Mouse (Mus musculus) bone marrow, adult 2 months (tissue): ENCODE measurements around the gene Tas1r1. TPM values are rescaled to one million over a fixed set of nuclear protein-coding genes. Genes with fewer than 3 reads are reported as not detected.

Experiments
- H3K27ac ChIP-seq: fragments of 200-500 bp; 2 replicates; pipeline ENCODE4 v1.5.1; 2012; ENCODE audit warnings: low read depth, mild to moderate bottlenecking, control low read depth, inconsistent platforms, low read length; ENCODE audit not compliant: control insufficient read depth, poor library complexity, insufficient read depth
- H3K4me1 ChIP-seq: fragments of 200-500 bp; 2 replicates; pipeline ENCODE4 v1.6.1; 2011; ENCODE audit warnings: low read length; ENCODE audit not compliant: control insufficient read depth, insufficient read depth
- H3K4me3 ChIP-seq: fragments of 200-500 bp; replicated peaks from 2 replicates; pipeline ENCODE3; 2011; ENCODE audit warnings: mild to moderate bottlenecking, low read depth, low read length, control low read depth; ENCODE audit not compliant: control insufficient read depth
- CTCF ChIP-seq: fragments of 200-500 bp; IDR thresholded peaks from 2 replicates; pipeline ENCODE4 v1.5.1; 2011; ENCODE audit warnings: low read length, control low read depth; ENCODE audit not compliant: control insufficient read depth, insufficient read depth
- POLR2A ChIP-seq: fragments of 200-500 bp; IDR thresholded peaks from 2 replicates; pipeline ENCODE4 v1.6.1; 2011; ENCODE audit warnings: low read depth, mild to moderate bottlenecking, control low read depth, low read length, borderline replicate concordance; ENCODE audit not compliant: control insufficient read depth
- WGBS: fragments of 180-500 bp; shearing (Covaris S2); methylation state at CpG from one replicate; pipeline ENCODE4 v1.1.7; 2018; 5-methylcytosine and 5-hydroxymethylcytosine counted together
- polyA plus RNA-seq: library from polyadenylated mRNA; stranded (reverse); fragments of >200 nt; gene quantifications from 2 replicates; pipeline ENCODE4 v1.2.4, GENCODE M21; 2011; ENCODE audit warnings: low replicate concordance; ENCODE audit not compliant: missing spikeins, insufficient read depth, insufficient read length

Tas1r1 gene
- 1.0 TPM in 1 of 2 replicates, not detected in the other for polyA plus RNA-seq

DNA sequence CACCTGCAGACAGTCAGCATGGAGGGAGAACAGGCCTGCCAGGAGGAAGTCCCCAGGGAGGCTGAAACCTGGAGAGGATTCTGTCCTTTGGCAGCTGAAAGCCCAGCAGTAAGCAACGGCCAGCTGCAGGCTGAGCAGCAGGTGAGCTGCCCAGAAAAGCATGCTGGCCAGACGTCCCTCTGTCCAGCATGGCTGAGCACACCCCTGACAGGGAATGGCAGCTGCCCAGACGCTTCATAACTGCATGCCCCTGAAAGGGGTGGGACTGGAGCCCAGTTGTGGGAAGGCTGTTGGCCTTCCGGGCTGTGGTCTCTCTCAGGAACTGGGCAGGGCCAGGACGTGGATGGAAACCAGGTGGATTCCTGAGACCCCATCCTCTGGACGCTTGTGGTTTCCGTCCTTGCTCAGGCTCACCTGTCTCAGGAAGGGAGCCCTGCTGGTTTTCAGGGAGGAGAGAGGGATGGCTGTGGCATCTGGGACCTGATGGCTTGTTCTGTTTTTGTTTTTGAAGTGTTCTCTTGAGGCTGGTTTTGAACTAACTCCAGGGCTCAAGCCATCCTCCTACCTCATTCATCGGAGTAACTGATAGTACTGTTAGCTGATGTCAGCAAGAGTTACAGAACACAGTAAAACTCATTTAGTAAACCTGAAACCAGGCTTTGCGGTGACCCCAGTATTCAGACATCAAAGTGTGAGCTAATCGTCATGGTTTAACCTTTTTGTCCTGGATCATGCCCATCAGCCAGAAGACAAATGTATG, at the start of gene Tas1r1:
Gene Tas1r1, minus strand, starts transcription at position 344 of the 760 bp plus-strand sequence.
- WGBS = 19% methylated on average over 10 of the region's 10 CpGs
- H3K27ac ChIP-seq = peak within 1 kb of the TSS; percentile 49; the same call in 1 of the 2 replicates
- H3K4me1 ChIP-seq = peaks cover 3% of the 10 kb centered on the region; the same call in 1 of the 2 replicates
- H3K4me3 ChIP-seq = peak within 1 kb of the TSS; percentile 86
- no peak for TF ChIP-seq CTCF
- no peak for TF ChIP-seq POLR2A

DNA sequence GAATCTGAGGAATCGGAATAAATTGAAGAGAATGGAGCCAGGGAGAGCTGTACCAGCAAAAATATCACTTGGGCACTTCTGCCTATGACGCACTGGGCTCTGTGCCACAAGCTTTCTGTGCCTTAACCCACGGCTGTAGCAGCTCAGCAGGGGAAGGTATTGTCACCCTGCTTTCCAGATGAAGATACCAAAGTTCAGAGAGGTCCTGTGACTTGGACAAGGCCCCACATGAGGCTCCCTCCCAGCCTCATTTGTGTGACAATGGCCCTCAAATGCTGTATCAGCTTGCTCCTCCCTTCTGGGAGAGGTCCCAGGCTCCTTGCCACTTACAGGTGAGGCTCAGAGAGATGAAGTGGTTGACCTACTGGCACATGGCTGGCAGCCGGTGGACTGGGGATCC, 49.8 kb upstream of the Tas1r1 start:
- no peak overlapping the region for H3K4me3 ChIP-seq
- TF ChIP-seq POLR2A = no peak
- TF ChIP-seq CTCF = no peak
- H3K27ac ChIP-seq = no peak overlapping the region
- no peaks in the 10 kb centered on the region; the same call in none of the 2 replicates for H3K4me1 ChIP-seq
- 17% methylated on average over 4 of the region's 4 CpGs for WGBS

DNA sequence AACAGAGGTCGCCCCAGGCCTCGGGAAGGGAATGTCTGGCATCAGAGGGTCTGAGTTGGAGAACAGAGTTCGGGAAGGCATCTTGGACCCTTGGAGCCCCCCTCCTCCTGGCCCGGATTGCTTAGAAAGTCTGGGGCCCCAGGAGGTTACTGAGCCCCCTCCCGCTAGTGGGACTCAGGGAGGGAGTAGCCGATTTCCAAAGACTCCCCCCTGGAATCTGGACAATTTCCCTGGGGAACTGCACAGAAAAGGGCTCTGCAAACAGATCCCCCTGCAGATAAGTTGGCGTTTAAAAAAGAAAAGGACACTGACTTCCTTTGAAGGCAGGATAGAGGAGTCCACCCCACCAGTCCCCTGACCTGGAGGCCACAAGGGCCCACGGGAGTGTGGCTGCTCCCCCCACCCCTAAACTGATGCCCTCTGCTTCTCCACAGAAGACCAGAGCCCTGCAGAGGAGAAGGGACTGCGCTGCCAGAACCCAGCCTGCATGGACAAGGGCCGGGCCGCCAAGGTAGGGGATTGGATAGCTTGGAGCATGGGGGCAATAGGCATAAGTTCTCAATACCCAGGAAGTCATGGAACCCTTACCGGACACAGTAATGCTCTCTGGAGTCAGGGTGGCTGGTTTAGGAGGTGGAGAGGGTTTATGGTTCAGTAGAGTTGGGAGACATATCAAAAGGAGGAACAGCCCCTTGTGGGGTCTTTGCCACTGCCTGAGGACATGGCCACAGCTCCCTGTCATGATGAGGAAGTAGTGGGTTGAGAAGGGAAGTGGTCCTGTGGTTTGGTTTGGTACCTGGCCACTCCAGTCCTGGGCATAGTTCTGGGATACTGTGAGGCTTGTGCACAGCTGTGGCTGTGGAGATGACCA, 49.1 kb upstream of the Tas1r1 start:
- 3% methylated on average over 12 of the region's 12 CpGs for WGBS
- no peak for TF ChIP-seq POLR2A
- Histone ChIP-seq H3K4me1 (no peaks in the 10 kb centered on the region; the same call in none of the 2 replicates), H3K4me3 (peak overlapping the region; percentile 62), H3K27ac (peak overlapping the region; percentile 14; the same call in 1 of the 2 replicates)

DNA sequence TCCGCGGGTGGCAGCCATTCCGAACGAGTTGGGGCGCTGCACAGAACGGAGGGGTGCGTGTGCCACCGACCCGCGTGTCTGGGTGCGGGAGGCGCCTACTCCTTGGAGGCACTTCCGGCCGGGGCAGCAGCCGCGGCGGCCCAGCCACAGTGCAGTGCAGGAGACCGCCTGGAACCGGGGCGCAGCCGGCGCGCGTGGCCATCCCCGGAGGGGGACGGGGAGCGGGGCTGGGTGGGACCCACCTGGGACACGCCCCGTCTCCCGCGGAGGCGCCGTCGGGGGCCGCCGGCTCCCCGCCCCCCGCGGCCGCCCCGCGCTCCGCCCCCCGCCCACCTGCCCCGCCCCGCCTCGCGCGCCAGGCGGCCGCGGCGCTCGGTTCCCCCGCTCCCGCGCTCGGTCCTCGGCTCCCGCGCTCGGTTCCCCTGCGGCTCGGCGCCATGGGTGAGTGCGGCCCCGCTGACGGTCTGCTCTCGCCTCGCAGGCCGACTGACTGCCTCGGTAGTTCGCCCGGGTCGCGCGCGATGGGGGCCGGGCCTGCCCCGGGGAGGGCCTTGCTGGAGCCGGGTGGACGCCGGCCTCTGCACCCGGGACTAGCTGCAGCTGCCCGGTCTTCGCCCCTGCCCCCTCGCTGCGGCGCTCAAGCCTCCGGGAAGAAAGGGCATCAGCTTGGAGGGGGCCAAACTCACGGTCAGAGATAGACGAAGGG, 48.3 kb upstream of the Tas1r1 start:
- TF ChIP-seq CTCF (no peak), POLR2A (no peak)
- Histone ChIP-seq H3K4me3 (peak overlapping the region; percentile 62), H3K27ac (peak overlapping the region; percentile 37; the same call in 1 of the 2 replicates), H3K4me1 (no peaks in the 10 kb centered on the region; the same call in none of the 2 replicates)
- under 1% methylated on average over 92 of the region's 92 CpGs for WGBS

DNA sequence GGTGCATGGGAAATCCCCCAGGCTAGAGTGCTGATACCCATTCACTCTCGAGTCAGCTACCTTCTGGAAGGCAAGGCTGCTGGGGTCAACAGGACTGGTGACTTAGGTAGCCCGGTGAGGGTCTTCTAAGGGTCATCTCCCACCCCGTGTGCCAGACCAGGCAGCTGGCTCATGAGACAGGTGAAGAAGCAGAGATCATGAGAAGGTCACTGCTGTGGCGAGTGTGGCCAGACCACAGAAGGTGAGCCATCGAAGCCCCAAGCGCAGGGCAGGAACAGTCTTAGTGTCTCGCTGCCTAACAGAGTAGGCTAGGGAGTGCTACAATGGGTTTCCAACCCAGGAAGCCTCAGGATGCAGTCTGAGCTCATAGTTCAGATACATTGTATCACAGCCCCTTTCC, 46.2 kb upstream of the Tas1r1 start:
- H3K27ac ChIP-seq = no peak overlapping the region
- H3K4me1 ChIP-seq = no peaks in the 10 kb centered on the region; the same call in none of the 2 replicates
- no peak overlapping the region for H3K4me3 ChIP-seq
- WGBS = 77% methylated on average over 7 of the region's 7 CpGs
- TF ChIP-seq POLR2A (no peak), CTCF (no peak)

DNA sequence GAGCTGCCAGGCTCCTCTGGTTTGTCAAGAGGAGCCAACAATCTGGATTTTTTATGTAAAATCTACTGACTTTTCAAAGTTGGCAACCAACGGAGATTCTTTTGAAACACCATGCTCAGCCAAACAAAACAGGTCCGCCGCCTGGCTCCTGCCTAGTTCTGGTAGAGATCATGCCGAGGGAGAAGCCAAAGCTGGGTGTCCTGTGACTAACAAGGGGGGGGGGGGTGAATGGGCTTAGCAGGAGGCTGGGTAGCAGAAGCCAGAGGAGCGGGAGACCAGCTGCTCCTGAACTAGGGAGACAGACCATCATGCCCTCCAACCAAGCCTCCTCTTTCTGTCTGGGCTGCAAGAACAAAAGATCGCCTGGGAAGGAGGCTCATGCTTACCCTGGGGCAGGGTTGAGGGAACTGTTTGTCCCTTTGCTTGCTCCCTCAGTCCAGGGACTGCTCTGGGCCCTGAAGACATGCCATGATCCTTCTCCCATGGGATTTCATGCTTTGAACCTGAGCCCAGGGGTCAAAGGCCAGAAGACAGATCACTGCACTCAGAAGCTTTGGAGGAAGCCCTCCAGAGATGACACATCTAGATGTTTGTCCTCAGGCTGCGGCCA, 45.3 kb upstream of the Tas1r1 start:
- H3K4me1 ChIP-seq = no peaks in the 10 kb centered on the region; the same call in none of the 2 replicates
- WGBS = 76% methylated on average over 7 of the region's 7 CpGs
- no peak for TF ChIP-seq POLR2A
- no peak overlapping the region for H3K4me3 ChIP-seq
- H3K27ac ChIP-seq = no peak overlapping the region; the same call in 1 of the 2 replicates

DNA sequence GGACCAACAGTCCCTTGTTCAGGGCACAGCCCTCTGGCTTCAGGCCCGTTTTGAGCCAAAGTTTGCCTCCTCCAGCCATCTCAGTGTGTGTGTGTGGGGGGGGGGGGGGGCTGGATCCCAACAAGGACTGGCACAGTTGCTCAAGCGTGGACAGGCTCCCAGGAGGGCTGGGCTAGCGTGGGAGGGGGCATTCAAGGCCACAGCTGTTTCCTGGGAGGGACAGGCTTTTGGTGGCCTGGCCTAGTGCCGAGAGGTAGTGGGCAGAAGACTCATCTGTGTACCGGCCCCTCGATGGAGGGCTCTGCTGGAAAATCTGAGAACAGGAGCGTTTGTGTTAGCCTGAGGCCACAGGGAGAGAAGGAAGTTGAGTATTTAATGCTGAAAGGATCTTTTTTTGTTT, 41.6 kb upstream of the Tas1r1 start:
- Histone ChIP-seq H3K4me1 (no peaks in the 10 kb centered on the region), H3K4me3 (no peak overlapping the region), H3K27ac (no peak overlapping the region)
- no peak for TF ChIP-seq POLR2A
- no peak for TF ChIP-seq CTCF
- WGBS = 27% methylated on average over 7 of the region's 7 CpGs

DNA sequence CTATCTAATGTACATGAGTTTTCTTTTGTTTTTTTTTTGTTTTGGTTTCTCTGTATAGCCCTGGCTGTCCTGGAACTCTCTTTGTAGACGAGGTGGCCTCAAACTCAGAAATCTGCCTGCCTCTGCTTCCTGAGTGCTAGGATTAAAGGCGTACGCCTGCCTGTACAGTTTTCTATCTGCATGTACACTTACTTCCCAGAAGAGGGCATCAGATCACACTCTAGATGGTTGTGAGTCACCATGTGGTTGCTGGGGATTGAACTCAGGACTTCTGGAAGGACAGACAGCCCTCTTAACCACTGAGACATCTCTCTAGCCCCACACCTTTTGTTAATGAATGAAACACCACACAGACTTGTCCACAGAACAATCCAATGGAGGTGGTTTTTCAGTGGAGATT, 40.9 kb upstream of the Tas1r1 start:
- WGBS = 73% methylated on average over 3 of the region's 3 CpGs
- no peak overlapping the region for H3K4me3 ChIP-seq
- no peak overlapping the region for H3K27ac ChIP-seq
- no peak for TF ChIP-seq POLR2A
- TF ChIP-seq CTCF = no peak
- no peaks in the 10 kb centered on the region for H3K4me1 ChIP-seq
